Mouse (Mus musculus): ENCODE results near the gene Fut8.
A peak's percentile ranks its signal among the peaks of the same experiment; 100 is the strongest.

Gene Fut8

GRCm38 (mm10) chr12:77309507-77309906 is 71.6 kb downstream of the Fut8 start:
- DNase-seq = no peak

GRCm38 (mm10) chr12:77313502-77313901 is 75.6 kb downstream of the Fut8 start:
- no peak for DNase-seq

DNA sequence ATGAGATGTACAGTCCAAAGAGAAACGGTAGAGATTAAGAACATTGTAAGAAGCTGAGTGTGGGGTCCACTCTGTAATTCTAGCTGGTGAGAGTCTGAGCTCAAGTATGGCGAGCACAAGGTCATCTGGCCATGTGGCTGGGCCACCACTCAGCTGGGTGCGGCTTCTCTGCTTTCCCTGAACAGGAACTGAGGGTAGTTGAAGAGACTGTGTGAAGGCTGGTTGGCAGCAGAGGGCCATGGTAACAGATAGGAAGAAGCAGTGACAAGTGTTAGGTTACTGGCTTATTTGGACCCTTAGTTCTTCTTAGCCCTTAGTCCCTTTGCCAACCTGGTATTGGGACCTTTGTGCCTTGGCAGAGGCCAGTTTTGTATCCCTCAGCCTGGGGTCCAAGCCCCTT is 86.2 kb downstream of the Fut8 start:
- DNase-seq = no peak

DNA sequence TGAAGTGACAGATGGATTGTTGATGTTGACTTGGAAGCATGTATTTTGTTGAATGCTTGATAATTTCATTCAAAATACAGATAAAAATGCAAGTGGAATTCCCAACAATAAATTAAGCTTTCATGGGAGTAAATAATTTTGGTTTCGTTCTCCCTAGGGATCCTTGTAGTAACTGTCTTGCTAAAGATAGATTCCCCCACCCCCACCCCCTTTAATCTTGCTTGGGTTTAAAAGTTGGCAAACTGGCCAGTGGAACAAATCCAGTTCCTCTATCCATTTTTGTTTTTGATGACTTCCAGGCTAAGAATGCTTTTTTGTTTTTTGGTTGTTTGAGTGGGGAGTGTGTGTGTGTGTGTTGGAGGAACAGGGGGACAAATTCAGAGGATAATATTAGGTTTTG is 108.6 kb downstream of the Fut8 start:
- DNase-seq = no peak

DNA sequence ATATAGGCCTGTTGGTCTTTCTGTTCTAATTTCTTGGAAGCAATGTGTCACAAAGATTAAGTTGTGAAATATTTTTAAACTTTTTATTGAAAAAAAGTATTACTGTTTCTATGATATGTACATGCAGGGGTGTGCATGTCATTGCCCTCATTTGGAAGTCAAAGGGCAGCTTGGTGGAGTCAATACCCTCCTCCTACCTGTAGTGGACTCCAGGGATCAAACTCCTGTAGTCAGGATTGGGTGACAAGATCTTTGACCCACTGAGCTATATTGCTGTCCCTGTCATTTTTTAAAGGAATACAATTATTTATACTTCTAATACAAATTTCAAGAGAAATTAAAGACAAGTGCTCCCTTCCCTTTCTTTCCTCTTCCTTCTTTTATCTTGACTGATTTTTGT is 111.6 kb downstream of the Fut8 start:
- no peak for DNase-seq

GRCm38 (mm10) chr12:77415720-77416119 is 177.8 kb downstream of the Fut8 start:
- no peak for DNase-seq

- DNase-seq = no peak
Measured at GRCm38 (mm10) chr12:77421667-77422393, 183.9 kb downstream of the Fut8 start.

DNA sequence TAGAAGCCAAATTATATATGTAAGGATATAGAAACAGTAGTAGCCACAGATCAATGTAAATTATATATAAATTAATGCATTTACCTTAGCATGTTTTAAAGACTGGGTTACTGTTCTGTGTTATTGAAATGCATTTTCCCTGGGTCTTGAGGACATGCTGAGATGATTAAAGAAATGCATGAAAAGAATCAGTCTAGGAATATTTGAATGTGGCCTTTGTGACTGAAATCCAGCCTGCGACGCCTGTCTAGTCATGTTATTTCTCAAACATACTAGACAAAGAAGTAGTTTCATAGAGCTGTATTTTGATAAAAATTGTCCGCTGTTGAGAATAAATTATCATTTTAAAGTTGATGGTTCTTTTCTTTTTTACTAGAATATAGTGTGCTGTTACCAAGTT is 188.2 kb downstream of the Fut8 start:
- no peak for DNase-seq

DNA sequence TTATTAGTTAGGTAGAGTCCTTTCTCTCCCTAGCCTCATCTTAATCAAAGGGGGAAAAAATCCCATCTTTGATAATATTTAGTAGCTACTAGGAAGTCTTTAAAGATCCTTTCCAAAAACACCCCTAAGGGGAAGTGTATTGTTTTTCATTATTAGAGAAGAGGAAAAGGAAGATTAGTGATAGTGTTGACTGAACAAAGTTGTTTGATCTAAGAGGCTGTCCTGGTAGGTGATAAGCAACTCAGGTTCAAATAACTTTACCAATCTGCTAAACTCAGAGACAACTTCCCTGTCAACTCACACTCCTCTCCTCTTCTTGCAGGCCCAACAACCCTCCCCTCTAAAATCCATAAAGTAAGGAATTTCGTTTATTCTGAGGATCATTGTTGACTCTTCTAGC is 190.2 kb downstream of the Fut8 start:
- DNase-seq = no peak

DNA sequence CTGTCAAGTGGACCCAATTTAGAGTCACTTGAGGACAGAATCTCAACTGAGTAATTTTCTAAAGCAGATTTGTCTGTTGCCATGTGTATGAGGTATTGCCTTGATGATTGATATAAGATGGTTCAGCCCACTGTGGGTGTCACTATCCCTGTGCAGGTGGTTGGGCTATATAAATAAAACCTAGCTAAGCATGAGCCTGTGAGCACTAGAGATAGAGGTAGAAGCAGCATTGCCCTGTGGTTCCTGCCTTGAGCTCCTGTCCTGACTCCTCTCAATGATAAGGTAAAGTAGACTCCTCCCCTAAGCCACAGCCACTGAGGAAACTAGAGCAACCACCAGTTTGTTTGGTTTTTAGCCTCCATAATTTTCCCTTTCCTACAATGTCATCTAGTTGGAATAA is 191.5 kb downstream of the Fut8 start:
- no peak for DNase-seq

GRCm38 (mm10) chr12:77436733-77437132 is 198.8 kb downstream of the Fut8 start:
- no peak for DNase-seq

- no peak for DNase-seq
Measured at GRCm38 (mm10) chr12:77450816-77451215, 212.9 kb downstream of the Fut8 start.

DNA sequence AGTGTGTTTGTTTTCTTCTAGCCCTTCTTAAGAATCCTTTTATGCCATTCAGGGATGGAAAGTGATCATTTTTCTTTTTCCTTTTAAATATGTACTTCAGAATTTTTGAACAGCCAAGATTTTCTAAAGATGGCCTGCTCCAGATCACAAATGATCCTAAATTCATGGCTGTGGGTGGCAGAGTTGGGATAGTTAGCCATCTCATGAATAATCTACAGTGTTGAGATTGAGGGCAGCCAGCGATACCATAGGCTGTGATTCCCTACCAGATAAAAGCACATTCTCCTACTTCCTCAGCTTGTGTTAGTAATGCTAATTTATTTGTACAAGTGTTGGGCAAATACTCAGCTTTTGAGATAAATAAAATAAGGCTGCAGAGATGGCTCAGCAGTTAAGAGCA is 228.3 kb downstream of the Fut8 start:
- DNase-seq = no peak

DNA sequence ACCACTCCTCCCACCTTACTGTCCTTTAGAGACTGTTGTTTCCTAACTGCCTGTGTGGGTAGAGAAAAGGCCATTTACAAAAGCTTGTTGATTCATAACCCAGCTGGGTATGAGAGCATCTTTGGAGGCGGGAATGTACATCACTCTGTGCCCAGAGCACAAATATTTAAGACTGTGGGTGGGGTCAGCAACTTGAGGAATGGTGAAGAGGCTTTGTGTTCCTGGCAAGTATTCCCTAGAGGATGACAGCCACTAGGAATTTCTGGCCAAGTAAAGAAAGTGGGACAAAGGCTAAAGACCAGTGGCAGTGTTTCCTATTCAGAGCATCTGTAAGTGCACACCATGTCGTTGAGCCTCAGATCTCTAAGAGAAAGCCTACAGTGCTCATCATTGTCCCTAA is 242.0 kb downstream of the Fut8 start:
- no peak for DNase-seq

DNA sequence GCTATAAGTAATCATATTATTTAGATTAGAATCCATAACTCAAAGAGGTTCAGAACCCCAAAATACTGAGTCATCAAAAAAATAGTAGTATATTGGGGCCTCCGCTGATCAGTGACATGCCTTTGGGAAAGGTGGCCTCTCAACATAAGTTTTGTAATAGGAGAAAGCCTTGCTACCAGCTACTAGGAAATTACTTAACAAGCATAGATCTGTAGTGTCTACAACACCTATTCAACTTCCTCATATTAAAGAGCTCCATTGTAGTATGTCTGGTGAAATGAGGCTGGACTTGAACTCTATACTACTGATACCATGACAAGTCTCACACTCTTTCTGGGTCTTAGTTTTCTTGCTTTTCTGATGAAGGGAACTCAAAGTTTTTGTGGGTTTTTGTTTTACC is 243.2 kb downstream of the Fut8 start:
- no peak for DNase-seq

GRCm38 (mm10) chr12:77481799-77482198 is 243.9 kb downstream of the Fut8 start:
- no peak for DNase-seq

DNA sequence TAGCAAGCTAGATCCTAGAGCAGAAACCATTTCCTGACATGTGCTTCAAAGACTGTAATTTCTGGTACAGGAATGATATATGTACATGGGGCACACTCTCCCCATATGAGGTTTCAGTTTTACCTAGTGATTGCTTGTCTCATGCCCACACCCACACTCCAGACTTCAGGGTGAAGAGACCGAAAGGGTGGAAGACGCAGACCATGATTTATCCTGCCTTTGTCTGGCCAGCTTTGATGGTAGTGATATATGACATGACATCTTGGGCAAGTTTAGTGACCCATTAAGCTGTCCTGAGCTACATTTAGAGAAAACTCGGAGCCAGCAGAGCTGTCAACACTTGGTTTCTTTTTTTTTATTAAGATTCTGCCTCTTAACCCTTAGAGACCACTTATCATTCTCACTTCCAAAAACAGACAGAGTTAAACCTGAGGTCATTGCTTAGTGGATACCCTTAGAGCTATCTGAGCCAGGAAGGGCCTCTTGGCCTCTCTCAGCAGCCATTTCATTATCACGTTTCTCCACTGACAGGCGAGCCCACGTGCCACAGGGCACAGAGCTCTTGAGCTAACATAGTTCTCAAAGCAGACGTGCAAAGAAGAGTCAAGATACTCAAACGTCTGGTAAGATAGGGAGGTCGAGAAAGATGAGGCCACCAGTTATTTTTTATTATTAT is 245.4 kb downstream of the Fut8 start:
- no peak for DNase-seq

GRCm38 (mm10) chr12:77484761-77485160 is 246.8 kb downstream of the Fut8 start:
- no peak for DNase-seq

DNA sequence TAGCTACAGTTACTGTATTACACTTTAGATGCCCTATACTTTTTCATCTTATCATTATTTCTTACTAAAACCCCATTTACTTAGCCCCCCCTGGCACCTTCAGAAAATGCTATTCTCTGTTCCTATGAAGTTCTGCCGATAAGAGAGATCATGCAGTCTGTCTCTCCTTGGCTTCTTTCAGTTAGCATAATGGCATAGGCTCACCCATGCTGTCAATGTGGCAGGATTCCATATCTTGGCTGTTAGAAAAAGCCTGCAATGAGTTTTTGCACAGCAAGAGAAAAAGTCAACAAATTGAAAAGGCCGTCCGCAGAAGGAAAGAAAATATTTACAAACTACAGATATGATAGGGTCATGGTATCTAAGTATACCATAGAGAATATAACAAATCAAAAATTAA is 253.6 kb downstream of the Fut8 start:
- peak; percentile 17 for DNase-seq

DNA sequence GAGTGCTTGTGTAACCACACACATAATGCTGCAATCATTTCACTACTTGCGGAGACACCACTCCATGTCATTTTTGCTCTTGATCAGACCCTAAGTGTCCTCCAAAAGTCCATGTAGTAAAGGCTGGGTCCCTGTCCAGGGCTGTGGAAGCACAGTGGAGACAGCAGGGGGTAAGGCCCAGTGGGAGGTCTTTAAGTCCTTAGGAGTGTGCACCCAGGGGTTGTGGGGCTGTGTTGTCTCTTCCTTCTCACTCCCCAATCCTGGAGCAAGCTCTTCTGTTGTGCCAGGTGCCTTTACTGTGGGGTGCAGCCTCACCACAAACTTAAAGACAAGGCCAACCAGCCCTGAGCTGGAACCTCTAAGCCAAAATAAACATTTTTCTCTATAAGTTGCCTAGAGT is 257.9 kb downstream of the Fut8 start:
- no peak for DNase-seq

- no peak for DNase-seq
Measured at GRCm38 (mm10) chr12:77498153-77498552, 260.2 kb downstream of the Fut8 start.

DNA sequence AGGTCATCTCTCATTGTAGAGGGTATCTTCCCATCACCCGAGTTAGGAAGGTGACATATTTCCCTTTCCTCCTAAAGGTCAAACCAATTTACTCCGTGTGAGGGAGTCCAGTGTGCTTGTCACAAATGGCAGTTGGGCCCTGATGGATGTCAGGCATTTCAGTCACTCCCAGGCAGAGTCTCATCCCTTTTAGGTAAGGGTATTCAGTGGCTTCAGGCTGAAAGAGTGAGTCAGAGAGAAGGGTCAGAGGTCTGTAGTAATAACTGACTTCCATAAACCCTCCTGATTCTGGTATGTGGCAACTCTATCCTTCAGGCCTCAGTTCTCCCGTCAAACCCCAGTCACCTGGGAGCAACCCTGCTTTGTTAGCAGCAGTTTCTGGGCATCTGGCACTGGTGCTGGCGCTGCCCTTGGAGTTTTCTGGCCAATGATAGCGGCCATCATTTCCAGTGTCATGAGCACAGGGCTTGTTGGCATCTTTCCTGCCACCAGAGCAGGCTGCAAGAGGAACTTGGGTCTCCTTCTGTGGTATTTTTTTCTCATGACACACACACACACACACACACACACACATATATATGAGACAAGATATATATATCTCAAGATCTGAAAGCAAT is 262.6 kb downstream of the Fut8 start:
- DNase-seq = no peak

- DNase-seq = no peak
Measured at GRCm38 (mm10) chr12:77501466-77502240, 263.7 kb downstream of the Fut8 start.

DNA sequence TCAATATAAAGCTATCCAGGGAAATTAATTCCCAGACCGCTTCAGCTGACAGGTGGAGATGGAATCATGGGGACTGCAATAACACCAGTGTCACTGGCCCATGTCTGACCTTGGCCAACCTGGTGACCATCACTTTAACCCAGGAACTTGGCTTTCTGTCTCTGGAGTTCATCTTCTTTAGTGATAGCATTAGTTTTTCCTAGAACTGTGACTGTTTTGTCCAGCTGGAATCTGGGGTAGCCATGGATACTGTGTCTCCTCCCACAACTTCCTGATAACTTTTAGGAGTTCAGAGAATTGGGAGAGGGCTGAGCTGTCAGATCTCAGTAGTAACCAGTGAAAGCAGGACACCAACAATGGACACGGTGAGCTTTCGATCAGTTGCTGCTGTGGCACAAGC is 264.3 kb downstream of the Fut8 start:
- no peak for DNase-seq

All from layer of hippocampus, adult 9-11 months (tissue).